Mouse (Mus musculus) ovary, adult 2 months (tissue): Measurements from ENCODE around the gene Slc18b1. TPM values are rescaled to one million over a fixed set of nuclear protein-coding genes. Genes with fewer than 3 reads are reported as not detected.

ENCODE experiments used
- polyA plus RNA-seq: library from polyadenylated mRNA; depleted of rRNA; stranded (reverse); fragments of >200 nt; gene quantifications from 2 replicates; pipeline ENCODE4 v1.2.3, GENCODE M21; 2012; rRNA removed

The Slc18b1 gene
- polyA plus RNA-seq = 9.4 and 15.9 TPM in 2 replicates

DNA sequence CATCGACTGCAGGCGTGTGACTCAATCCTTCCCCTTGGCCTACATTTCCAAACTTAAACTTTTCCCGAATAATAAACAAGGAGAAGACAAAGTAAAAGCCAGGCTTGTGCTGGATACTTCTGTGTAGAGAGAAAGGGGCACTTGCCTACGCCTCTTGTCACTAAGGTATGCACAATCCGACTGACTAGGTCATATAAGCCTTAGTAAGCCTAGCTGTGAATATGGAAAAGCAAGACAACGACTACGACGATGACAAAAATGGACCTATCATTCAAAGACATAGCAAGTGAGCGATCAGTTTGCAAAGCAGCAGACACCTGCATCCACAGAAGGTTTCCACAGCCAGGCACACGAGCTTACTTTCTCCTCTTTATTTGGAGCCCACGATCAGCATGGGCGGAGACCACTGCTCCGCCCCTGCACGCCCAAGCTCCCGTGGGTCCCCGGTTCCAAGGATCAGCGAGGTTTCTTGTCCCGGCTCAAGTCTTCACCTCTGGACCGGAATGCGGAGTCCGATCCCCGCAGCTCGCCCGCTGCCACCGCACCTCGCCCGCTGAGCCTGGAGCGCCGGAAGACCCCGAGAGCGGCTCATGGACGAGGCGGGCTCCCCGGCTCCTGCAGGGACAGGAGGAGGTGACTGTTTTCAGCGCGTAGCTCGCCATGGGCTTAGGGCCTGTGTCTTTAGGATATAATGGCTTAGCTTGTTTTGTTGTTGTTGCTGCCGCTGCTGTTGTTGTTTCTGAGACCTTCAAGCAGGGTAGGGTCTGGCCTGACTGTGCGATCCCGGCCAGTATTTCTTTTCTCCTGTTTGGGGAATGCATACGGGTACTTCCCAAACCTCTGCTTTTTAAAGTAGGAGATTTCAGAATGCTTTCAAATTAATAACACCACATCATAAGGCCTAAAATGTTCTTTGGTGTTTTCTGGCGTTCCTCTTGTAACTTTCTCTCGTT, at the start of gene Slc18b1:
Gene Slc18b1 (plus strand): TSS at position 436 of the 953 bp plus-strand sequence.

DNA sequence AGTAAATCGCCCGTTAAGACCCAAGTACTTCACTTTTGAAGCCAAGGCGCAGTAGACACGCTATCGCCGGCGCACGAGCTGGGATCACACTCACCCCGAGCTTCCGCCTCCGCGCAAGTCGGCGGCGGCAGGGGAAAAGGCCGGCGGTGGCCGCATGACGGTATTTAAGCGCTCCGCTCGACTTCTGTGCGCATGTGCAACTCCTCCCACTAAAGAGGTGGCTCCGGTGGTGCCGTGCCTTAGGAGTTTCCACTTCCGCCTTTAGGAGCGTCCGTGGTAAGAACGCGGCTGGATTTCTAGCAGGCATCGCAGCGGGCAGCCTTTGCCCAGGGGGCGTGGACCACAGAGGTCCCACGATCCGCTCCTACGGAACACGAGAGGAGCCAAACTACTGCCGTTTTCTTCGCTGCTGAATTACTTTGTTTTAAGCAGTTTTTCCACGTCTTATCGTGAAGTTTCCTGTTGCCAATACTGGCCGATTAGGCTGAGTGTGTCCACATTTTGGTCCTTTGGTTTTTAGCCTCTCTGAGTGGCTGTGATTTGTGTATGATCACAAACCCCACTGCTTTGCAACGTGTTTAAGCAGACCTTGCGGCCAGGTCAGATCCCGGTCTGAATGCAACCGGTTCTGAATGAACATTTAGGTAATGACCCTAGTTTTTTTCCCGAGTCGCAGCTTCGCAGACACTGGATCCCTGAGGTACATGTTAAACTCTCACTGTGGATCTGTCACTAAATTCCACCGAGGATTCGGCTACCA, 9.5 kb upstream of the Slc18b1 start, which contains the start of gene Rps12:
Gene Rps12 (minus strand): TSS at position 214 of the 760 bp plus-strand sequence.

DNA sequence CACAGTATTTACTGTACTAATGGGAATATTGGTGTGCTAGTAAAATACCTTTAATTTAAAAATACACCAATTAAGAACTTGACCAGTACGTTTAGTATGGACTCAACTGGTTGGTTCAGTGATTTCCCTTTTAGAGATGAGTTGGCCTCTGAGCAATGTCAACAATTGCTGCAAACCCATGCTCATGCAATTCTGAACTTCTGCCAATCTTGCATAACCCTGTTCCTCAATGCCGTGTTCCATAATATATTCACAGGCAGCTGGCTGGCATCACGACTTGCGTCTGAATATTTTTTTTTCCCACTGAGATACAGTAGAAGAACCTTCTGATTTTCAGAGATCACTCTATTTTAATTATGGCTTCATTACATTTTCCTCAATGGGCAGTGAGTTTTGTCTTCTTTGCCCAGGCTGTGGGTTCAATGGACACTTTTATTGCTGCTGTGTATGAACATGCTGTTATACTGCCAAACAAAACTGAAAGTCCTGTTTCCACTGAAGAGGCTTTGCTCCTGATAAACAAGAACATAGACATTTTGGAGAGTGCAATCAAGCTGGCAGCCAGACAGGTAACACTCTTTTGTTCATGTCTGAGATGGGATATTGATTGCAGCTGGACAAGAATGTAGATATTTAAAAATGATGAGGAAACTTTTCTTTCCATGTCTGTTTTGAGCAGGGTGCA, 54.6 kb downstream of the Slc18b1 start, which contains the start of gene Vnn3:
Gene Vnn3 (plus strand): TSS at position 235 of the 685 bp plus-strand sequence.

Other genes with a start within 250 kb of the Slc18b1 start
- 2,181 and 2,376 TPM in 2 replicates for gene Rps12, start 9.7 kb upstream of the Slc18b1 start, polyA plus RNA-seq
- gene Vnn3, start 54.5 kb downstream of the Slc18b1 start, polyA plus RNA-seq = 0.96 and 1.1 TPM in 2 replicates
- 13.5 and 22.5 TPM in 2 replicates for gene Vnn1, start 97.7 kb downstream of the Slc18b1 start, polyA plus RNA-seq
- not detected in 2 replicates for gene Taar1, start 123.4 kb downstream of the Slc18b1 start, polyA plus RNA-seq
- not detected in 2 replicates for gene Taar2, start 141.6 kb downstream of the Slc18b1 start, polyA plus RNA-seq
- gene Taar3, start 152.6 kb downstream of the Slc18b1 start, polyA plus RNA-seq = not detected in 2 replicates
- not detected in 2 replicates for gene Taar4, start 163.5 kb downstream of the Slc18b1 start, polyA plus RNA-seq
- gene Taar5, start 173.7 kb downstream of the Slc18b1 start, polyA plus RNA-seq = not detected in 2 replicates
- not detected in 2 replicates for gene Taar6, start 188.7 kb downstream of the Slc18b1 start, polyA plus RNA-seq
- gene Taar7a, start 196.5 kb downstream of the Slc18b1 start, polyA plus RNA-seq = not detected in 2 replicates
- not detected in 2 replicates for gene Taar7b, start 203.0 kb downstream of the Slc18b1 start, polyA plus RNA-seq
- gene Taar7d, start 230.2 kb downstream of the Slc18b1 start, polyA plus RNA-seq = not detected in 2 replicates
- not detected in 2 replicates for gene Taar7e, start 240.6 kb downstream of the Slc18b1 start, polyA plus RNA-seq